ENCODE assay signal across 34 mouse cellular contexts in genomic region chr8:87512636-87513035, GRCm38 (mm10). TPM values are rescaled to one million over a fixed set of nuclear protein-coding genes. Genes with fewer than 3 reads are reported as not detected.
DNase-seq lines count a peak whose midpoint lies in the region; ATAC-seq lines count a peak whose summit lies in the region.
"Had no signal": no experiment of that assay in that cellular context is flagged by ENCODE, and none has a peak within 500 bp of the region (broad histone marks: within the 10 kb centered on the region; RNA-seq: fewer than 3 reads in every experiment).

No protein-coding gene starts in this region.

- DNase-seq in cerebellum, adult 11-12 months: peak; percentile 62
- DNase-seq in cerebellum, adult 9-10 months: no peak
- DNase-seq in heart, embryonic 10.5 days (ENCODE audit: low spot score): no peak
- peak; percentile 15 for DNase-seq in telencephalon, adult 2 months (ENCODE audit: low read depth, low spot score)
- no peak for DNase-seq in adrenal gland, adult 18-20 months (ENCODE audit: low spot score in 2 of 2)
- DNase-seq: adrenal gland, postnatal 25 days; cerebellum, adult 11 months; gastrocnemius, postnatal 14 days; heart, adult 11 months; heart, postnatal 14 days; kidney, adult 11 months; kidney, postnatal 36 days; lung, postnatal 4 days; thymus, adult 18-20 months; thymus, postnatal 36 days had no signal

- H3K4me2 ChIP-seq in heart, embryonic 15.5 days: no peak overlapping the region
- H3K4me2 ChIP-seq: heart, embryonic 12.5 days; hindbrain, embryonic 12.5 days; kidney, embryonic 15.5 days; limb, embryonic 15.5 days; liver, embryonic 15.5 days; lung, embryonic 15.5 days; midbrain, embryonic 11.5 days; neural tube, embryonic 15.5 days; stomach, embryonic 15.5 days had no signal

- peak; percentile 22; the same call in 1 of the 2 replicates for ATAC-seq in heart, embryonic 15.5 days (replicated peaks; ENCODE audit: insufficient number of reproducible peaks, insufficient read depth, low FRiP score, low read depth)
- ATAC-seq in megakaryocyte, adult 5-6 weeks (ENCODE audit: poor library complexity, severe bottlenecking): no peak

- H3K9me3 ChIP-seq in heart, embryonic 15.5 days (replicated peaks): no peaks in the 10 kb centered on the region
- H3K9me3 ChIP-seq in heart, embryonic 10.5 days: no peaks in the 10 kb centered on the region
- peaks cover 4% of the 10 kb centered on the region; the same call in 1 of the 2 replicates for H3K9me3 ChIP-seq in megakaryocyte, embryonic 14.5 days
- H3K9me3 ChIP-seq: embryonic facial prominence, embryonic 10.5 days; forebrain, embryonic 10.5 days; heart, embryonic 12.5 days; hindbrain, embryonic 12.5 days; kidney, embryonic 15.5 days; limb, embryonic 15.5 days; liver, embryonic 15.5 days; lung, embryonic 15.5 days; neural tube, embryonic 15.5 days; stomach, embryonic 15.5 days had no signal

- H3K9ac ChIP-seq in heart, embryonic 15.5 days: no peak overlapping the region
- H3K9ac ChIP-seq: heart, embryonic 12.5 days; hindbrain, embryonic 12.5 days; kidney, embryonic 15.5 days; limb, embryonic 15.5 days; liver, embryonic 15.5 days; lung, embryonic 15.5 days; neural tube, embryonic 15.5 days; stomach, embryonic 15.5 days had no signal

- no peak overlapping the region for H3K27ac ChIP-seq in heart, embryonic 15.5 days
- H3K27ac ChIP-seq in heart, embryonic 10.5 days: no peak overlapping the region
- H3K27ac ChIP-seq: embryonic facial prominence, embryonic 10.5 days; forebrain, embryonic 10.5 days; hindbrain, embryonic 12.5 days; kidney, embryonic 15.5 days; limb, embryonic 15.5 days; liver, embryonic 15.5 days; lung, embryonic 15.5 days; neural tube, embryonic 15.5 days; stomach, embryonic 15.5 days had no signal

- no peaks in the 10 kb centered on the region for H3K4me1 ChIP-seq in heart, embryonic 15.5 days (replicated peaks)
- H3K4me1 ChIP-seq in heart, embryonic 10.5 days: no peaks in the 10 kb centered on the region
- peaks cover 5% of the 10 kb centered on the region; the same call in 1 of the 2 replicates for H3K4me1 ChIP-seq in megakaryocyte, embryonic 14.5 days
- H3K4me1 ChIP-seq: embryonic facial prominence, embryonic 10.5 days; heart, embryonic 12.5 days; kidney, embryonic 15.5 days; limb, embryonic 15.5 days; liver, embryonic 15.5 days; lung, embryonic 15.5 days; stomach, embryonic 15.5 days had no signal

- H3K36me3 ChIP-seq in heart, embryonic 15.5 days: no peaks in the 10 kb centered on the region
- no peaks in the 10 kb centered on the region for H3K36me3 ChIP-seq in heart, embryonic 10.5 days
- no peaks in the 10 kb centered on the region for H3K36me3 ChIP-seq in megakaryocyte, embryonic 14.5 days (replicated peaks; ENCODE audit: low read length)
- H3K36me3 ChIP-seq: embryonic facial prominence, embryonic 10.5 days; forebrain, embryonic 10.5 days; heart, embryonic 12.5 days; hindbrain, embryonic 12.5 days; kidney, embryonic 15.5 days; limb, embryonic 15.5 days; liver, embryonic 15.5 days; lung, embryonic 15.5 days; neural tube, embryonic 15.5 days; stomach, embryonic 15.5 days had no signal

- WGBS in heart, embryonic 15.5 days: 76% methylated on average over 6 of the region's 6 CpGs
- WGBS in heart, embryonic 10.5 days: 84% methylated on average over 6 of the region's 6 CpGs

- H3K27me3 ChIP-seq in heart, embryonic 15.5 days: no peaks in the 10 kb centered on the region
- peaks cover 4% of the 10 kb centered on the region; the same call in 1 of the 2 replicates for H3K27me3 ChIP-seq in heart, embryonic 10.5 days (ENCODE audit: insufficient read depth, poor library complexity, severe bottlenecking)
- peaks cover 2% of the 10 kb centered on the region for H3K27me3 ChIP-seq in megakaryocyte, embryonic 14.5 days (replicated peaks)
- H3K27me3 ChIP-seq: heart, embryonic 12.5 days; hindbrain, embryonic 12.5 days; kidney, embryonic 15.5 days; limb, embryonic 15.5 days; liver, embryonic 15.5 days; lung, embryonic 15.5 days; neural tube, embryonic 15.5 days; stomach, embryonic 15.5 days had no signal

- no peak overlapping the region for H3K4me3 ChIP-seq in heart, embryonic 15.5 days
- no peak overlapping the region for H3K4me3 ChIP-seq in heart, embryonic 10.5 days
- H3K4me3 ChIP-seq in megakaryocyte, embryonic 14.5 days (replicated peaks): peak overlapping the region; percentile 39
- H3K4me3 ChIP-seq: embryonic facial prominence, embryonic 10.5 days; forebrain, embryonic 10.5 days; heart, embryonic 12.5 days; hindbrain, embryonic 12.5 days; kidney, embryonic 15.5 days; limb, embryonic 15.5 days; liver, embryonic 15.5 days; lung, embryonic 15.5 days; neural tube, embryonic 15.5 days; stomach, embryonic 15.5 days had no signal

RNA-seq across cellular contexts. Expression of gene Cbln1, which starts 40.2 kb away (rescaled TPM):
- 0.15 TPM in 1 of 2 replicates, not detected in the other for polyA plus RNA-seq in heart, embryonic 15.5 days (2015; fragmentation: Nextera tagmentation; extraction: Ambion mirVana)
- 0.16 and 0.85 TPM in 2 replicates for polyA plus RNA-seq in heart, embryonic 10.5 days (2016; fragmentation: Nextera tagmentation; extraction: Ambion mirVana)
- not detected in 2 replicates for polyA plus RNA-seq in megakaryocyte, embryonic 14.5 days (2012; ENCODE audit: insufficient read depth, low replicate concordance)
- total RNA-seq in megakaryocyte, adult 5-6 weeks (2015): 0.04 TPM in 1 of 2 replicates, not detected in the other
- total RNA-seq in megakaryocyte, adult 5-6 weeks (2017): not detected in 2 replicates
- total RNA-seq in adrenal gland, adult 18-20 months (2021): under 1 TPM in 1 of 2 experiments, not detected in 1; 0.70 TPM
- polyA plus RNA-seq: kidney, embryonic 15.5 days; liver, embryonic 15.5 days; lung, embryonic 15.5 days had no signal

RNA-seq across cellular contexts. Expression of gene 4933402J07Rik, which starts 51.0 kb away (rescaled TPM):
- not detected in 2 replicates for polyA plus RNA-seq in heart, embryonic 15.5 days (2015; fragmentation: Nextera tagmentation; extraction: Ambion mirVana)
- polyA plus RNA-seq in heart, embryonic 10.5 days (2016; fragmentation: Nextera tagmentation; extraction: Ambion mirVana): not detected in 2 replicates
- polyA plus RNA-seq in megakaryocyte, embryonic 14.5 days (2012; ENCODE audit: insufficient read depth, low replicate concordance): not detected in 2 replicates
- not detected in 2 replicates for total RNA-seq in megakaryocyte, adult 5-6 weeks (2015)
- not detected in 2 replicates for total RNA-seq in megakaryocyte, adult 5-6 weeks (2017)
- total RNA-seq in adrenal gland, adult 18-20 months (2021): not detected
- total RNA-seq: adrenal gland, postnatal 25 days; gastrocnemius, postnatal 14 days; heart, postnatal 14 days; layer of hippocampus, postnatal 14 days; left cerebral cortex, postnatal 25 days; midbrain, postnatal 0 days had no signal
- polyA plus RNA-seq: cortical plate, adult 2 months; embryonic facial prominence, embryonic 10.5 days; forebrain, embryonic 10.5 days; frontal cortex, adult 2 months; heart, embryonic 12.5 days; hindbrain, embryonic 12.5 days; kidney, embryonic 15.5 days; limb, embryonic 15.5 days; liver, embryonic 15.5 days; lung, embryonic 15.5 days; midbrain, embryonic 11.5 days; midbrain, postnatal 0 days; neural tube, embryonic 15.5 days; stomach, embryonic 15.5 days had no signal

Comparison
In these comparisons a context has a peak if more than half of its experiments do, and no peak if none do; other contexts are left out.
1. DNase-seq: peak in cerebellum, adult 11-12 months (single experiment) and telencephalon, adult 2 months (single experiment); none in cerebellum, adult 9-10 months (single experiment), heart, embryonic 10.5 days (single experiment) and adrenal gland, adult 18-20 months (0 of 2).